ENCODE assay signal across 4 mouse cellular contexts in genomic region chr4:134798861-134799260, GRCm38 (mm10).
"Had no signal": no experiment of that assay in that cellular context is flagged by ENCODE, and none has a peak within 500 bp of the region (broad histone marks: within the 10 kb centered on the region; RNA-seq: fewer than 3 reads in every experiment).

No protein-coding gene starts in this region.

- H3K9me3 ChIP-seq: limb, embryonic 13.5 days; liver, embryonic 13.5 days; midbrain, embryonic 13.5 days had no signal

- H3K9ac ChIP-seq: limb, embryonic 13.5 days; liver, embryonic 13.5 days; midbrain, embryonic 13.5 days had no signal

- H3K27ac ChIP-seq: limb, embryonic 13.5 days; liver, embryonic 13.5 days; midbrain, embryonic 13.5 days; stomach, postnatal 0 days had no signal

- H3K27me3 ChIP-seq: limb, embryonic 13.5 days; liver, embryonic 13.5 days; midbrain, embryonic 13.5 days had no signal

- H3K4me2 ChIP-seq: limb, embryonic 13.5 days; liver, embryonic 13.5 days; midbrain, embryonic 13.5 days had no signal

- H3K4me3 ChIP-seq: limb, embryonic 13.5 days; liver, embryonic 13.5 days; midbrain, embryonic 13.5 days had no signal

- H3K4me1 ChIP-seq: midbrain, embryonic 13.5 days had no signal
